Mouse (Mus musculus) testis, adult 2 months (tissue): ENCODE results near the gene Adipoq.

Experiments
- CTCF ChIP-seq: fragments of 200-500 bp; IDR thresholded peaks from 2 replicates; pipeline ENCODE4 v1.5.1; 2012; ENCODE audit warnings: low read depth, mild to moderate bottlenecking, inconsistent platforms, low read length, moderate library complexity; ENCODE audit not compliant: control insufficient read depth, insufficient read depth, insufficient replicate concordance
- POLR2A ChIP-seq: fragments of 200-500 bp; IDR thresholded peaks from 2 replicates; pipeline ENCODE4 v1.6.1; 2012; ENCODE audit warnings: low read depth, mild to moderate bottlenecking, inconsistent platforms, low read length, moderate library complexity; ENCODE audit not compliant: control insufficient read depth

DNA sequence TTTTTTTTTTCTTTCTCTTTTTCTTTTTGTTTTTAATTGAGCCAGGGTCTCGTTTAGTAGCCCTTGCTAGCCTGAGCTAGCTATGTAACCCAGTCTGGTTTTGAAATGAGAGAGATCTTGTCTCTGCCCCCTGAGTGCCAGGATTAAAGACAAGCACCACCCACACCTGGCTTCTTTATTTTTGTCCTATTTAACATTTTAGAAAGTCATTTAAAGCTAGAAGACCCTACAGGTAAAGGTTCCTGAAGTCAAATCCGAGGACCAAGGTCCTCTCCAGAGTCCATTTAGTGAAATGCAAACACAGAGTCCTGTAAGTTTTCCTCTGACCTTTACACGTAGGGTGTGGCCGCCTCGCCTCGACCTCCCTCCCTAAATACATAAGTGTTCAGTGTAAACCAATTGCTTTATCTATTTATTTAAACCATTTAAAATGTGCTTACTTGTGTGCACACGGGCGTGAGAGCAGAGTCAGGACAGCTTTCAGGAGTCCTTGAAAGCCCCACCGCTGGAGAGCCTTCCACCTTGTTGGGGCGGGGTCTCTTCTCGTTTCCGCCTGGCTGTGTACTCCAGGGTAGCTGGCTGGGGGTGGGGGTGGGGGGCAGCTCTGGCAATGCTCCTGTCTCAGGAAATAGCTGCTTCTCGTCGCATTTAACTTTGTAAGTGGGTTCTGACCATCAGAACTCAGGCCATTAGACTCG, 43.8 kb upstream of the Adipoq start:
- TF ChIP-seq CTCF (no peak), POLR2A (no peak)
